Mouse (Mus musculus) frontal cortex, postnatal 36 days (tissue): ENCODE results near the gene Sec14l3.
A peak's percentile ranks its signal among the peaks of the same experiment; 100 is the strongest.

Source experiments
- DNase-seq, 2 experiments: peaks; one replicate each; pipeline ENCODE4 v3.0.0; 2022; ENCODE audit warnings: low spot score in 2 of 2

Gene Sec14l3

GRCm38 (mm10) chr11:4060866-4061575, 3.6 kb upstream of the Sec14l3 start:
- DNase-seq = peak; percentile 25 to 31

GRCm38 (mm10) chr11:4062523-4062922, 2.1 kb upstream of the Sec14l3 start:
- DNase-seq = no peak

GRCm38 (mm10) chr11:4062981-4063380, 1.7 kb upstream of the Sec14l3 start:
- DNase-seq = no peak

GRCm38 (mm10) chr11:4069664-4070063, 5.0 kb downstream of the Sec14l3 start:
- no peak for DNase-seq

- no peak for DNase-seq
Measured at GRCm38 (mm10) chr11:4076633-4077032, 12.0 kb downstream of the Sec14l3 start.

GRCm38 (mm10) chr11:4078267-4078933, 13.8 kb downstream of the Sec14l3 start:
- DNase-seq = no peak

GRCm38 (mm10) chr11:4080219-4080618, 15.6 kb downstream of the Sec14l3 start:
- peak in 1 of 2 experiments; percentile 83 for DNase-seq

- peak in 1 of 2 experiments; percentile 83 for DNase-seq
Measured at GRCm38 (mm10) chr11:4083316-4084078, 18.9 kb downstream of the Sec14l3 start.

GRCm38 (mm10) chr11:4086246-4086645, 21.6 kb downstream of the Sec14l3 start:
- no peak for DNase-seq

- peak in 1 of 2 experiments; percentile 58 for DNase-seq
Measured at GRCm38 (mm10) chr11:4087267-4087666, 22.6 kb downstream of the Sec14l3 start.

- DNase-seq = no peak
Measured at GRCm38 (mm10) chr11:4093459-4094377, 29.1 kb downstream of the Sec14l3 start.

- peak; percentile 78 to 81 for DNase-seq
Measured at GRCm38 (mm10) chr11:4094378-4095170, 29.9 kb downstream of the Sec14l3 start.

GRCm38 (mm10) chr11:4095171-4096053, 30.8 kb downstream of the Sec14l3 start, which contains the start of gene Mtfp1:
Mtfp1 (minus strand) TSS chr11:4095445.
- no peak for DNase-seq

GRCm38 (mm10) chr11:4096054-4096984, 31.7 kb downstream of the Sec14l3 start:
- DNase-seq = peak; percentile 98

- DNase-seq = no peak
Measured at GRCm38 (mm10) chr11:4097091-4097621, 32.5 kb downstream of the Sec14l3 start.

GRCm38 (mm10) chr11:4098120-4098519, 33.5 kb downstream of the Sec14l3 start:
- DNase-seq = no peak

- no peak for DNase-seq
Measured at GRCm38 (mm10) chr11:4098816-4099215, 34.2 kb downstream of the Sec14l3 start.

GRCm38 (mm10) chr11:4099447-4099846, 34.8 kb downstream of the Sec14l3 start:
- no peak for DNase-seq
